In genomic region chr11:98797306-98797705, GRCm38 (mm10) we compare ENCODE assay signal across 8 mouse cellular contexts. TPM values are rescaled to one million over a fixed set of nuclear protein-coding genes. Genes with fewer than 3 reads are reported as not detected.
DNase-seq lines count a peak whose midpoint lies in the region; ATAC-seq and TF ChIP-seq lines count a peak whose summit lies in the region.

No protein-coding gene starts in this region.

- H3K4me3 ChIP-seq in kidney, adult 2 months (ENCODE audit: insufficient read depth, low read depth, low read length): no peak overlapping the region; the same call in none of the 2 replicates
- H3K4me3 ChIP-seq in brown adipose tissue, adult 24 weeks (ENCODE audit: insufficient read depth, low read depth, low read length): peak overlapping the region; percentile 88
- peak overlapping the region; percentile 95 for H3K4me3 ChIP-seq in heart, embryonic 15.5 days
- H3K4me3 ChIP-seq in liver, embryonic 15.5 days (replicated peaks): peak overlapping the region; percentile 94

- peak; percentile 25 for DNase-seq in kidney, adult 2 months
- DNase-seq in kidney, adult 11 months: no peak
- no peak for DNase-seq in urinary bladder, postnatal 4 days (ENCODE audit: low spot score in 2 of 2)

- no peak for ATAC-seq in heart, embryonic 15.5 days (replicated peaks; ENCODE audit: insufficient number of reproducible peaks, insufficient read depth, low FRiP score, low read depth)
- no peak for ATAC-seq in liver, embryonic 15.5 days (ENCODE audit: insufficient read depth)
- no peak for ATAC-seq in frontal cortex, adult (ENCODE audit: low TSS enrichment)
- ATAC-seq in erythroid progenitor cell, adult 5-6 weeks (replicated peaks; ENCODE audit: low FRiP score, poor library complexity, severe bottlenecking): no peak

- WGBS in kidney, adult 2 months: 2% methylated on average over 5 of the region's 5 CpGs
- 2% methylated on average over 5 of the region's 5 CpGs for WGBS in heart, embryonic 15.5 days
- WGBS in liver, embryonic 15.5 days (ENCODE audit: insufficient replicate concordance): 17% methylated on average over 5 of the region's 5 CpGs

- peaks cover 12% of the 10 kb centered on the region for H3K4me1 ChIP-seq in kidney, adult 2 months (ENCODE audit: control insufficient read depth, insufficient read depth, low read length)
- H3K4me1 ChIP-seq in brown adipose tissue, adult 24 weeks (ENCODE audit: control insufficient read depth, insufficient read depth, insufficient read length, low read length): peaks cover 12% of the 10 kb centered on the region
- peaks cover 29% of the 10 kb centered on the region for H3K4me1 ChIP-seq in heart, embryonic 15.5 days (replicated peaks)
- peaks cover 59% of the 10 kb centered on the region for H3K4me1 ChIP-seq in liver, embryonic 15.5 days (replicated peaks)

- peak overlapping the region; percentile 100 for H3K9ac ChIP-seq in heart, embryonic 15.5 days
- H3K9ac ChIP-seq in liver, embryonic 15.5 days: peak overlapping the region; percentile 99

- TF ChIP-seq CTCF in kidney, adult 2 months (conservative IDR thresholded peaks at IDR 0.05; ENCODE audit: insufficient read depth, insufficient read length, low read depth, low read length): no peak

- peaks cover 4% of the 10 kb centered on the region for H3K36me3 ChIP-seq in kidney, adult 2 months (ENCODE audit: control insufficient read depth, insufficient read depth, low read length)
- H3K36me3 ChIP-seq in heart, embryonic 15.5 days: peaks cover 33% of the 10 kb centered on the region
- H3K36me3 ChIP-seq in liver, embryonic 15.5 days (replicated peaks): peaks cover 40% of the 10 kb centered on the region

- no peak overlapping the region; the same call in 1 of the 2 replicates for H3K27ac ChIP-seq in kidney, adult 2 months (ENCODE audit: insufficient read depth, low read depth, low read length)
- peak overlapping the region; percentile 14; the same call in 1 of the 2 replicates for H3K27ac ChIP-seq in brown adipose tissue, adult 24 weeks (replicated peaks; ENCODE audit: low read depth, low read length)
- peak overlapping the region; percentile 100 for H3K27ac ChIP-seq in heart, embryonic 15.5 days
- no peak overlapping the region; the same call in 1 of the 2 replicates for H3K27ac ChIP-seq in liver, embryonic 15.5 days (replicated peaks)

- H3K27me3 ChIP-seq in kidney, adult 2 months (replicated peaks; ENCODE audit: control insufficient read depth, insufficient read depth, low read length): no peaks in the 10 kb centered on the region
- H3K27me3 ChIP-seq in heart, embryonic 15.5 days: no peaks in the 10 kb centered on the region
- H3K27me3 ChIP-seq in liver, embryonic 15.5 days: no peaks in the 10 kb centered on the region

- no peaks in the 10 kb centered on the region for H3K9me3 ChIP-seq in heart, embryonic 15.5 days (replicated peaks)
- H3K9me3 ChIP-seq in liver, embryonic 15.5 days (replicated peaks): no peaks in the 10 kb centered on the region

- peak overlapping the region; percentile 79 for H3K4me2 ChIP-seq in heart, embryonic 15.5 days
- peak overlapping the region; percentile 99 for H3K4me2 ChIP-seq in liver, embryonic 15.5 days

- no peak for TF ChIP-seq POLR2A in kidney, adult 2 months (IDR thresholded peaks at IDR 0.05; ENCODE audit: low read depth, low read length)

RNA-seq across cellular contexts. Expression of gene Msl1, which starts 2.0 kb away (rescaled TPM):
- polyA plus RNA-seq in kidney, adult 2 months (2012; rRNA removed): 23.5 and 24.5 TPM in 2 replicates
- polyA plus RNA-seq in brown adipose tissue, adult 24 weeks (2012; ENCODE audit: insufficient read depth, insufficient read length, missing spikeins): 36.3 and 40.8 TPM in 2 replicates
- polyA plus RNA-seq in heart, embryonic 15.5 days (2015; fragmentation: Nextera tagmentation; extraction: Ambion mirVana): 15.5 and 17.2 TPM in 2 replicates
- 5.2 and 5.8 TPM in 2 replicates for polyA plus RNA-seq in liver, embryonic 15.5 days (2015; fragmentation: Nextera tagmentation; extraction: Ambion mirVana)
- 43.6 and 44.7 TPM in 2 replicates for total RNA-seq in erythroid progenitor cell, adult 5-6 weeks (2015; ENCODE audit: low replicate concordance)
- 29.5 and 35.5 TPM in 2 replicates for total RNA-seq in erythroid progenitor cell, adult 5-6 weeks (2017; ENCODE audit: low replicate concordance)

RNA-seq across cellular contexts. Expression of gene Casc3, which starts 7.4 kb away (rescaled TPM):
- polyA plus RNA-seq in kidney, adult 2 months (2012; rRNA removed): 21.0 and 24.5 TPM in 2 replicates
- 9.2 and 16.9 TPM in 2 replicates for polyA plus RNA-seq in brown adipose tissue, adult 24 weeks (2012; ENCODE audit: insufficient read depth, insufficient read length, missing spikeins)
- polyA plus RNA-seq in heart, embryonic 15.5 days (2015; fragmentation: Nextera tagmentation; extraction: Ambion mirVana): 21.3 and 27.6 TPM in 2 replicates
- 14.4 and 16.2 TPM in 2 replicates for polyA plus RNA-seq in liver, embryonic 15.5 days (2015; fragmentation: Nextera tagmentation; extraction: Ambion mirVana)
- total RNA-seq in erythroid progenitor cell, adult 5-6 weeks (2015; ENCODE audit: low replicate concordance): 41.8 and 60.4 TPM in 2 replicates
- 59.2 and 92.7 TPM in 2 replicates for total RNA-seq in erythroid progenitor cell, adult 5-6 weeks (2017; ENCODE audit: low replicate concordance)

RNA-seq across cellular contexts. Expression of gene Nr1d1, which starts 22.2 kb away (rescaled TPM):
- 140 and 155 TPM in 2 replicates for polyA plus RNA-seq in kidney, adult 2 months (2012; rRNA removed)
- polyA plus RNA-seq in brown adipose tissue, adult 24 weeks (2012; ENCODE audit: insufficient read depth, insufficient read length, missing spikeins): 78.3 and 90.9 TPM in 2 replicates
- polyA plus RNA-seq in heart, embryonic 15.5 days (2015; fragmentation: Nextera tagmentation; extraction: Ambion mirVana): 7.0 and 7.5 TPM in 2 replicates
- polyA plus RNA-seq in liver, embryonic 15.5 days (2015; fragmentation: Nextera tagmentation; extraction: Ambion mirVana): 0.63 and 0.85 TPM in 2 replicates
- not detected in 2 replicates for total RNA-seq in erythroid progenitor cell, adult 5-6 weeks (2015; ENCODE audit: low replicate concordance)
- total RNA-seq in erythroid progenitor cell, adult 5-6 weeks (2017; ENCODE audit: low replicate concordance): not detected in 2 replicates

RNA-seq across cellular contexts. Expression of gene Rapgefl1, which starts 39.3 kb away (rescaled TPM):
- polyA plus RNA-seq in kidney, adult 2 months (2012; rRNA removed): 4.2 and 4.7 TPM in 2 replicates
- 0.40 TPM in 1 of 2 replicates, not detected in the other for polyA plus RNA-seq in brown adipose tissue, adult 24 weeks (2012; ENCODE audit: insufficient read depth, insufficient read length, missing spikeins)
- 0.71 and 1.5 TPM in 2 replicates for polyA plus RNA-seq in heart, embryonic 15.5 days (2015; fragmentation: Nextera tagmentation; extraction: Ambion mirVana)
- polyA plus RNA-seq in liver, embryonic 15.5 days (2015; fragmentation: Nextera tagmentation; extraction: Ambion mirVana): 0.24 and 0.28 TPM in 2 replicates
- total RNA-seq in erythroid progenitor cell, adult 5-6 weeks (2015; ENCODE audit: low replicate concordance): 6.7 TPM in 1 of 2 replicates, not detected in the other
- total RNA-seq in erythroid progenitor cell, adult 5-6 weeks (2017; ENCODE audit: low replicate concordance): 1.5 TPM in 1 of 2 replicates, not detected in the other

RNA-seq across cellular contexts. Expression of gene Thra, which starts 56.9 kb away (rescaled TPM):
- polyA plus RNA-seq in kidney, adult 2 months (2012; rRNA removed): 92.7 and 97.2 TPM in 2 replicates
- polyA plus RNA-seq in brown adipose tissue, adult 24 weeks (2012; ENCODE audit: insufficient read depth, insufficient read length, missing spikeins): 64.4 and 82.3 TPM in 2 replicates
- 34.8 and 39.5 TPM in 2 replicates for polyA plus RNA-seq in heart, embryonic 15.5 days (2015; fragmentation: Nextera tagmentation; extraction: Ambion mirVana)
- polyA plus RNA-seq in liver, embryonic 15.5 days (2015; fragmentation: Nextera tagmentation; extraction: Ambion mirVana): 7.2 and 7.6 TPM in 2 replicates
- total RNA-seq in erythroid progenitor cell, adult 5-6 weeks (2015; ENCODE audit: low replicate concordance): 8.6 and 13.8 TPM in 2 replicates
- 3.3 and 8.0 TPM in 2 replicates for total RNA-seq in erythroid progenitor cell, adult 5-6 weeks (2017; ENCODE audit: low replicate concordance)

Comparison
In these comparisons a context has a peak if more than half of its experiments do, and no peak if none do; other contexts are left out.
1. H3K27ac ChIP-seq: peak in brown adipose tissue, adult 24 weeks (single experiment) and heart, embryonic 15.5 days (single experiment); none in kidney, adult 2 months (single experiment) and liver, embryonic 15.5 days (single experiment).